Mouse (Mus musculus): Measurements from ENCODE around the gene Jam3. TPM values are rescaled to one million over a fixed set of nuclear protein-coding genes. Genes with fewer than 3 reads are reported as not detected.

The Jam3 gene
- total and polyA plus RNA-seq, 2 experiments from 2014 or later: 27.7 to 44.0 TPM

DNA sequence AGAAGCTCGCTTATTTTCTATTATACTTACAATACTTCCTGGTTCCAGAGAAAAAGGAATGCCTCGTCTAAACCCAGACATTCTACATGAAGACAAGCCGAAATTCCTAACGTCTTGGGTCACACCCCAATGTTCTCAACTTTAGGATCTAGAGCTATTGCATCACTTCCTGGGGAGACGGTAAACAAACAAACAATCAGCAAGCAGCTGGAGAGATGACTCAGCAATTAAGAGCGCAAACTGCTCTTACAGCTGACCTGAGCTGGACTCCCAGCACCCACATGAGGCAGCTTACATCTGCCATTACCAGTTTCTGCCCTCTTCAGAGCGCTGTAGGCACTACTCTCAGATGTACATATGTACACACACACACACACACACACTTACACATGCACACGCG is 34.0 kb downstream of the Jam3 start:
- no peaks in the 10 kb centered on the region; the same call in 1 of the 2 replicates for H3K4me1 ChIP-seq (ENCODE audit: insufficient read depth)
- WGBS: 85% methylated on average over 9 of the region's 9 CpGs
- no peak overlapping the region for H3K27ac ChIP-seq (ENCODE audit: low read depth, low read length)
- DNase-seq: no peak
- no peaks in the 10 kb centered on the region for H3K9me3 ChIP-seq (ENCODE audit: low read length)
- no peak for ATAC-seq
- no peaks in the 10 kb centered on the region for H3K27me3 ChIP-seq (ENCODE audit: insufficient read depth, low read length)
- no peak for TF ChIP-seq CTCF (IDR thresholded peaks at IDR 0.05; ENCODE audit: low read depth)
- no peak overlapping the region for H3K4me2 ChIP-seq (ENCODE audit: low read depth)
- no peak overlapping the region for H3K9ac ChIP-seq
- H3K36me3 ChIP-seq (ENCODE audit: insufficient read depth): no peaks in the 10 kb centered on the region
- H3K4me3 ChIP-seq (ENCODE audit: low read depth, low read length): no peak overlapping the region

- Histone ChIP-seq H3K4me1 (ENCODE audit: insufficient read depth) (0 out of 2 replicates have a peak, but pooled peaks cover 10% of the 10 kb centered on the region), H3K4me2 (ENCODE audit: low read depth) (no peak overlapping the region), H3K36me3 (ENCODE audit: insufficient read depth) (no peaks in the 10 kb centered on the region), H3K9me3 (ENCODE audit: low read length) (no peaks in the 10 kb centered on the region), H3K9ac (no peak overlapping the region), H3K27ac (ENCODE audit: low read depth, low read length) (no peak overlapping the region), H3K4me3 (ENCODE audit: low read depth, low read length) (no peak overlapping the region), H3K27me3 (ENCODE audit: insufficient read depth, low read length) (no peaks in the 10 kb centered on the region)
- 93% methylated on average over 3 of the region's 3 CpGs for WGBS
- no peak for DNase-seq
- TF ChIP-seq CTCF (IDR thresholded peaks at IDR 0.05; ENCODE audit: low read depth): no peak
- ATAC-seq: no peak
Measured at GRCm38 (mm10) chr9:27111756-27112155, 43.5 kb downstream of the Jam3 start.

DNA sequence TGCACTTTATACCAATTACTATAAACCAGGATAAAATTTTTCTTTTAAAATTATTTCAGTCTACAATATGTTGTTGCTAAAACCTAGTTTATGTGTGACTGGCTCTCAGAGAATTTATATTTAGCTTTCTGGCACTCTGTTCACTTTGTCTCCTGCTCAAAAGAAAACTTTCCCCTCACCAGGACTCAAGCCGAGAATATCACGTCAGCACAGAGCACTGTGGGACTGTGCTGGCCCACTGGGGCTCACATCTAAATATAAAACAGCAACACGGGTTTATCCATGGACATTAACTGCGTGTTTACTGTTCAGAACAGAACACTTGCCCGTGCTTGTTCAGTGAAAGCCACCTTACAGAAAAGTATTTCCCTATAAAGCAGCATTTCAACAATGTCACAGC is 44.5 kb downstream of the Jam3 start:
- Histone ChIP-seq H3K4me1 (ENCODE audit: insufficient read depth) (0 out of 2 replicates have a peak, but pooled peaks cover 10% of the 10 kb centered on the region), H3K9me3 (ENCODE audit: low read length) (no peaks in the 10 kb centered on the region), H3K27ac (ENCODE audit: low read depth, low read length) (no peak overlapping the region), H3K27me3 (ENCODE audit: insufficient read depth, low read length) (no peaks in the 10 kb centered on the region), H3K4me3 (ENCODE audit: low read depth, low read length) (no peak overlapping the region), H3K9ac (no peak overlapping the region), H3K4me2 (ENCODE audit: low read depth) (no peak overlapping the region), H3K36me3 (ENCODE audit: insufficient read depth) (no peaks in the 10 kb centered on the region)
- 48% methylated on average over 5 of the region's 5 CpGs for WGBS
- DNase-seq: no peak
- no peak for ATAC-seq
- TF ChIP-seq CTCF (IDR thresholded peaks at IDR 0.05; ENCODE audit: low read depth): no peak

DNA sequence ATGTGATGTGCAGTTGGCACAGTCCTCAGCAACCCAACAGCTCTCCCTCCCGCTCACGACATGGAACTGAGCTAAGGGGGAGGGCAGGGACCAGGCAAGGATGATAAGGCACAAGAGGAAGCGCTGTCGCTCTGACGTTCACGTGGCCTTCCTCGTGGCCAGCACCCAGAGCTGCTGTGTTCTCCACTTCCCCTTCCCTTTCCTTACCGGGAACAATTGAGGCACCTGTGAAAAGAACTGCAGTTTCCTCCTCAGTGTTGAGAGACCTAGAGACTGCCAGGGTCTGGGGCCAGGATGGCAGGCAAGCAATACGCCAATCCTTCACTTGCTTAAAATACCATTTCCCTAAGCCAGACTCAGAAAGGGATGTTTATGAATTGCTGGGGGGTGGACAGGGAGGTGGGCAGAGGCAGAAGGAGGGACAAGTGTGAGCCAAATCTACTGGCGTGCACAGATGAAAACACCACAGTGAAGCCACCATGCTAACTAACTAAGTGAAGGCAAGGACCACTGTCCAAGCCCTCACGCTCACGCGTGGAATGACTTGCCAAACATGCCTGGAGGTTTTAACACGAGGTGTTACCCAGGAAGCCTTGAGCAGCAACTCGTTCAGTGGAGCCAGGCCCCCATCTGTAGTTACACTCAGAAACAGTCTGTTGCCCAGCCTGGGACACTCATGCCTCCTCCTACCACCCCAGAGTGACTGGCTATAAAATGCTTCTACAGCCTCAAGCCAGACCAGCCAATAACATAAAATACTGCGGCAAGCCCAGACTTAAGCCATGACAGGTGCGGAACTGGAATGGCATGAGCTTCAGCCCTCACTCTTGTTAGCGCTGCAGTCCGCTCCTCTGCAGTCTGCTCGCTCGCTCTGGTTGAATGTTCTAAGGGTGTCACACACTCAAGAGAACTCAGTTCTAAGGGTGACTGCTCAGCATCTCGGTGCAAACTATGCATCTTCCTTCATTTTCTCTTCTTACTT is 45.4 kb downstream of the Jam3 start:
- peak; percentile 24 for DNase-seq
- no peaks in the 10 kb centered on the region for H3K27me3 ChIP-seq (ENCODE audit: insufficient read depth, low read length)
- peak overlapping the region; percentile 60 for H3K27ac ChIP-seq (ENCODE audit: low read depth, low read length)
- WGBS: 57% methylated on average over 22 of the region's 22 CpGs
- H3K4me1 ChIP-seq (ENCODE audit: insufficient read depth): 0 out of 2 replicates have a peak, but pooled peaks cover 10% of the 10 kb centered on the region
- H3K36me3 ChIP-seq (ENCODE audit: insufficient read depth): 0 out of 2 replicates have a peak, but pooled peaks cover 3% of the 10 kb centered on the region
- no peaks in the 10 kb centered on the region for H3K9me3 ChIP-seq (ENCODE audit: low read length)
- H3K4me2 ChIP-seq (ENCODE audit: low read depth): no peak overlapping the region
- no peak overlapping the region for H3K4me3 ChIP-seq (ENCODE audit: low read depth, low read length)
- no peak overlapping the region for H3K9ac ChIP-seq
- TF ChIP-seq CTCF (IDR thresholded peaks at IDR 0.05; ENCODE audit: low read depth): no peak
- ATAC-seq: peak; percentile 42

DNA sequence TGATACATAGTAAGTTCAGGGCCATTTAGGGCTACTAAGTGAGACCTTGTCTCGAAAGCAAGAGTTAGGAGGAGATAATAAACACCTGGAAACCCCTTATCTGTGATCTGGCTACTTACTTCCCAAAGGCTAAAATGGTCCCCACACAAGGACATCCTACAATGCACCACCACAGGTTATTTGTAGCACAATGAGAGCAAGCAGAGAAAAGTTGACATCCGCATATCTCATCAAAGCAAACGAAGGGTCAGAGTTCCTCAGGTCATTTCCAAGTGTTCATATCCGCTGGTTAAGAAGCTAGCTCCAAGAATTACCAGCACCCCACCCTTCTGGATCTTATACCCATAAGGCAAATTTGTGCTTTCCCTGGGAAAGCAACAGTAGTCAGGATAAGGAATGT is 46.8 kb downstream of the Jam3 start:
- no peaks in the 10 kb centered on the region for H3K9me3 ChIP-seq (ENCODE audit: low read length)
- H3K4me3 ChIP-seq (ENCODE audit: low read depth, low read length): no peak overlapping the region
- no peaks in the 10 kb centered on the region for H3K27me3 ChIP-seq (ENCODE audit: insufficient read depth, low read length)
- no peak overlapping the region for H3K27ac ChIP-seq (ENCODE audit: low read depth, low read length)
- H3K4me2 ChIP-seq (ENCODE audit: low read depth): no peak overlapping the region
- H3K9ac ChIP-seq: no peak overlapping the region
- whole genome bisulfite sequencing: 92% methylated on average over 4 of the region's 4 CpGs
- TF ChIP-seq CTCF (IDR thresholded peaks at IDR 0.05; ENCODE audit: low read depth): no peak
- no peak for DNase-seq
- H3K36me3 ChIP-seq (ENCODE audit: insufficient read depth): peaks cover 11% of the 10 kb centered on the region
- 0 out of 2 replicates have a peak, but pooled peaks cover 10% of the 10 kb centered on the region for H3K4me1 ChIP-seq (ENCODE audit: insufficient read depth)
- no peak for ATAC-seq

GRCm38 (mm10) chr9:27106081-27106480 is 49.1 kb downstream of the Jam3 start:
- no peak overlapping the region for H3K27ac ChIP-seq (ENCODE audit: low read depth, low read length)
- 9% methylated on average over 1 of the region's 1 CpGs for WGBS
- peaks cover 26% of the 10 kb centered on the region for H3K36me3 ChIP-seq (ENCODE audit: insufficient read depth)
- H3K4me2 ChIP-seq (ENCODE audit: low read depth): no peak overlapping the region
- DNase-seq: peak; percentile 77
- peak; percentile 59 for ATAC-seq
- H3K9me3 ChIP-seq (ENCODE audit: low read length): no peaks in the 10 kb centered on the region
- H3K9ac ChIP-seq: no peak overlapping the region
- H3K4me3 ChIP-seq (ENCODE audit: low read depth, low read length): no peak overlapping the region
- TF ChIP-seq CTCF (IDR thresholded peaks at IDR 0.05; ENCODE audit: low read depth): peak; percentile 82
- H3K27me3 ChIP-seq (ENCODE audit: insufficient read depth, low read length): no peaks in the 10 kb centered on the region
- H3K4me1 ChIP-seq (ENCODE audit: insufficient read depth): 0 out of 2 replicates have a peak, but pooled peaks cover 10% of the 10 kb centered on the region

DNA sequence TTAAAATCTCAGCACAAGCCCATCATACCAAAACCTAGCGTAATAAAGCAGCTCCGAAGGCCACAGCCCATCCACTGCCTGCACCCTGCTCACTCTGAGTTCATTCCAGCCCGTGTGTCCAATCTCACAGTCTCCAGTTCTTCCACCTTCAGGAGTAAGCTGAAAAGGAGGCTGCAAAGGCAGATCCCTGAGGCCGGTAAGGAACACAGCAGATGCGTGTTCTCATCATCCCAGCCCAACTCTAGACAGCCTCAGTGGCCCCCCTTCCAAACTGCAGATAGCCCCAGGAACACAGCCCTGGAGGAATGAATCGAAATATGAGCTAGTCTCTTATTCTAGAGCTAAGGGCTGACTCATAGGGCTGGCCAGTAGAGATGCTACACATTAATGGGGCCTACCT is 53.8 kb downstream of the Jam3 start:
- H3K27me3 ChIP-seq (ENCODE audit: insufficient read depth, low read length): no peaks in the 10 kb centered on the region
- ATAC-seq: no peak
- no peak overlapping the region for H3K9ac ChIP-seq
- WGBS: 94% methylated on average over 6 of the region's 6 CpGs
- H3K4me3 ChIP-seq (ENCODE audit: low read depth, low read length): no peak overlapping the region
- H3K36me3 ChIP-seq (ENCODE audit: insufficient read depth): peaks cover 59% of the 10 kb centered on the region
- no peak overlapping the region for H3K27ac ChIP-seq (ENCODE audit: low read depth, low read length)
- H3K4me1 ChIP-seq (ENCODE audit: insufficient read depth): no peaks in the 10 kb centered on the region
- H3K4me2 ChIP-seq (ENCODE audit: low read depth): no peak overlapping the region
- no peak for DNase-seq
- no peaks in the 10 kb centered on the region for H3K9me3 ChIP-seq (ENCODE audit: low read length)
- TF ChIP-seq CTCF (IDR thresholded peaks at IDR 0.05; ENCODE audit: low read depth): no peak
